Mouse (Mus musculus): ENCODE results near the gene Mdfi.
A peak's percentile ranks its signal among the peaks of the same experiment; 100 is the strongest.

The Mdfi gene

DNA sequence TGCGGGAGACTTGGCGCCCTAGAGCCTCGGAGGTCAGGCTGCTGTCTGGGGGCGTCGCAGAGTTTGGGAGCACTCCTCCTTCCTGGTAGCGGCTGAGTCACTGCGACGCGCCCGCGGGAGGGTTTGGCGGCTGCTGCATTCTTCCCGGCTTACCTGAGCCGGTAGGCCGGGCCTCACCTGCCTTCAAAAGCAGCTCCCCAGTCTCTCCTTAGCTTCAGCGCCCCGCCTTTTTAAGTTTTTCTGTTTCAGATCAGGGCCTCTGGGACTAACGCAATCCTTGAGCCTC lies at the start of gene Mdfi:
Mdfi (minus strand) TSS at position 210 of the 286 bp plus-strand sequence.
- DNase-seq (ENCODE audit: low spot score), result no peak

- DNase-seq (ENCODE audit: low spot score), result no peak
These were observed 48.6 kb upstream of the Mdfi start for GRCm38 (mm10) chr17:47883099-47883498.

DNA sequence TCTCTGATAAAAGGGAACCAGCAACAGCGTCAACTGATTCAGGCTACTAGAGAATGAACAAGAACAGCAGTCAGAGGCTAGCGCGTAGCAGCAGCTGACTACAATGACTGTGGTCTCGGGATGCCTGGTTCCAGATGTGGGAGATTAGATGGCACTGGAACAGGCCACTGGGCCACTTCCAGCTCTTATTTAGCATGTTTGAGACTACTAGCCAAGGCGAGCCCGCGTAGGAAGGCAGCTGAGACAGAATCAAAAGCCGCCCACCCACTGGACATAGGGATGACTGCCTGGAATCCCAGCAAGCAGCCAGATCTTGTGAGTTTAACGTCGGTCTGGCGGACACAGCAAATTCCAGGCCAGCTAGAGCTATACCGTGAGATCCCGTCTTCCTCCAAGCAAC lies 46.8 kb upstream of the Mdfi start:
- no peak for DNase-seq (ENCODE audit: low spot score)

GRCm38 (mm10) chr17:47879207-47879606 lies 44.7 kb upstream of the Mdfi start:
- DNase-seq (ENCODE audit: low spot score), result no peak

DNA sequence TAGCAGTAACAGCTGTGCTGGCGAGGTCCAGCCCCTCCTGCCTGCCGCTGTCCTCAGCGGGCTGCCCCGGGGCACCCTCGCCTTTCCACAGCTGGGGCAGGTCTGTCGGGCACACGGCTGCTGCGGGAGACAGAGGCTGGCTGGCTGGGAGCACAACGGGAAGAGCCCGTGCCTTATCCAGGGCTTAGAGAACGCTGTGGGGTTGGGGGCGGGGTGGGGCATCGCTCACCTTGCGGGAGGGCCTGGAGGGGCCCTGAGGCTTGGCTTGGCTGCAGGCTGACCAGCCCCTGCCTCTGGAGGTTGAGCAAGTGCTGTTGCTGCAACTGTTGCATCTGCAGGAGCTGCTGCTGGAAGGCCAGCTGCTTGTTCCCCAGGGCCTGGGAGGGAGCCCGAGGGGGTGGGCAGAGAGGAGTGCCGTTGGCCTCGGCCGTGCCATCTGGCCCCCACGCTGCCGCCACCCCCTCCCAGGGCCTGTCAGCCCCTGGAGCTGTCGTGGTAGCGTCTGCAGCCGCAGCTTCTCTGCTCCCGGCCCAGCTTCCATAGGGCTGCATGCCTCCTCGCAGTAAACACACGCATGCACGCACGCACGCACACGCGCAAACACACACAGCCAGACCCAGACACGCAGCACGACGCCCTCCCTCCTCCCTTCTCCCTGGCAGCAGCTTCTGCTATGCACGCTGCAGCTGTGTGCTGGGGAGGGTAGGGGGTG lies 44.0 kb upstream of the Mdfi start:
- DNase-seq (ENCODE audit: low spot score), result no peak

DNA sequence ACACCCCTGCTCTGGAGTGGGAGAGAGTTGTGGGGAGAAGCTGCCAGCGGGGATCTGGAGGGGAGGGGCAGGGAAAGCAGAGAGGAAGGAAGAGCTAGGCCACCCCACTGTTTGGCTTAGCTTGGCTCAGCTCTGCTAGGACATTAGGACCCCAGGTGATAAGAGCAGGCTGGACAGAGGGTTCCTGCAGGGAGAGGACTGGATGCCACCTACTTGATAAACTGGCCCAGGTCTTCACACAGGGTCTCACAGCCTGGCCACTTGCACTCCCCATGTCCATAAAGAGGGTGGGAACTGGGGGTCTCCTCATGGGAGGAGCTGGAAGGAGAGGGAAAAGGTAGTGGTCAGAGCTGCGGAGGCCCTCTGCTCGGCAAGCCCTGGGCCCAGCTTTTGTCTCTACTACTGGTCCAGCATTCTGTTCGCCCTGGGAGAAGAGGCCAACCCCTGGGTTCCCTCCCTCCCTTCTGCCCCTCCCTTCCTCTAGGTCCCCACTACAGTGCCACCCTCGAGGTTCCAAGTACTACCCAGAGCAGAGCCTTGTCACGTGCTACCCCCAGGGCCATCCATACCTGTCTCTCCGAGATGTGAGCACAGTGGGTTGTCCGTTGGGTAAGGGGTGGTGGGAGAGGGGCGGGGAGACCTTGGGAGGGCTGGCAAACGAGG lies 43.4 kb upstream of the Mdfi start:
- no peak for DNase-seq (ENCODE audit: low spot score)

DNA sequence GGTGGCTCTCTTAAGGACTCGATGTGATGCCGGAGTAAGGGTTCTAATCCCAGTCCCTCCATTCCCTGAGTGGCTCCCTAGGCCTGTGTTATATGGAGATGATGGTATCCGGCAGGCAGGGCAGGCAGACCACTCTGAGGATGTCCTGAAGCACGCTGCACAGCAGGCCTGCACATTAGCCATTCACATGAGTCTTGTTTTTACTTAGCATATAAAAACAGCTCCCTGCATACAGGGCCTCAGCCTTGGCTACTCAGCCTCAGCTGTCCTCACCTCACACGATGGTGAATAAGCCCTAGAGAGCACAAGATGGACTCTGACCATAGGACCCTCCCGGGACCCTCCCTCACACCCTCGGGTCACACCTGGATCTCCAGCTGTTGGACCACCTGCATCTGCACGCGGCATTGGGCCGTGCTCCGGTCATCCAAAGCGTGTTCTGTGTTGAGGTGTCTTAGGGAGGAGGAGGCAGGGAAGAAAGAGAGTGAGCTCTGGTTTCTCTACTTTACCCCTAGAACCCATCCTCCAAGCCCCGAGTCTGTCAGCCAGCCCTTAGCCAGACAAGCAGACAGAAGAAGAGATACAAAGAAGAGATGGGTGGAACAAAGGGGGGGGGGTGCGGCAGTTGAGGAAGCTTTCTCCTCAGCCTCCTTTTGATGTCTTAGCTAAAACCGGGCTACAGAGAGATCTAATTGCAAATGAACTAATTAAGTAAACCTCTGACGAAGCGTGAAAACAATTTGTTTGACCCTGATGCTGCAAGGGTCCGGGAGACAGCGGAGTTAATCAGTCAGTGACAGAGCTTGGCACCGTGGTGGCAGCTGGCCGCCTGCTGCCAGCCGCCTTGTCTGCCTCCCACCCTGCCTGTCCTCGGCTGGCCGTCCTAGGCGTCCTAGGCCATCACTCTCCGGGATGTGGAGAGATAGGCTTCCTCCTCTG lies 42.6 kb upstream of the Mdfi start:
- DNase-seq (ENCODE audit: low spot score), result no peak

DNA sequence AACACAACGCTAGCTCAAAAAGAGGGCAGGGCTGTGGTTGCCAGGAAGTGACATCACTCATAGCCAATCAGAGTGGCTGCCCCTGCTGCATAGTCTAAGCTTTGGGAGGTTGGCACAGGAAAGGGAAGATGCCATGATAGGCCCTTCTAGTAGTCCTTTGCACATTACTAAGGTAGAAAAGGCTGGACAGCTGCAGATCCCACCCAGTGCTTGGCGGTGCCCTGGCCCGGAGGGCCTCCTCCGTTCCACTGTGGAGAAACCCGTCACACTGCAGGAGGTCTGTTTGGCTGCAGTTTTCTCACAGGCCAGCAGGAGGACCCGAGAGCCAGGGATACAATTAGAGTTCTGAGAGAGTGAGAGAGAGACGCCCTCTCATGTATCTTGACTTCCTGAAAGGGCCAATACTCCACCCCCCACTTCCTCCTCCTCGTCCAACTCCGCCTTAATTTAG lies 38.9 kb upstream of the Mdfi start:
- peak; percentile 91 for DNase-seq (ENCODE audit: low spot score)

- no peak for DNase-seq (ENCODE audit: low spot score)
These were observed 38.0 kb upstream of the Mdfi start for GRCm38 (mm10) chr17:47872311-47873011.

DNA sequence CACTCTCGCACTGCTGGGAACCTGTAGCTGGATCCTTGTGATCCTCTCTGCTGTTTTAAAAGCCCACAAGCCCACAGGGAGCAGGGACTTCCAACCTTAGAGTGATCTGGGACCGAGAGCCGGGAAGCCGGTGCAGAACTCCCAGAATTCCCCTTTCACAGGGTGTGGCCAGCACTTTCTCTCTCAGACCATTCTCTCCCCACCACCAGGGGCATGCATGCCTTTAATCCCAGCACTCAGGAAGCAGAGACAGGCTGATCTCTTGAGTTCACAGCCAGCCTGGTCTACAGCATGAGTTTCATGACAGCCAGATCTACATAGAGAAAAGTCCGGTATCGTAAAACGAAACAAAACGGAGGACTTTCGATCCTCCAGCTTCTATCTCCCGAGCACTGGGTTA lies 35.4 kb upstream of the Mdfi start:
- DNase-seq (ENCODE audit: low spot score), result no peak

DNA sequence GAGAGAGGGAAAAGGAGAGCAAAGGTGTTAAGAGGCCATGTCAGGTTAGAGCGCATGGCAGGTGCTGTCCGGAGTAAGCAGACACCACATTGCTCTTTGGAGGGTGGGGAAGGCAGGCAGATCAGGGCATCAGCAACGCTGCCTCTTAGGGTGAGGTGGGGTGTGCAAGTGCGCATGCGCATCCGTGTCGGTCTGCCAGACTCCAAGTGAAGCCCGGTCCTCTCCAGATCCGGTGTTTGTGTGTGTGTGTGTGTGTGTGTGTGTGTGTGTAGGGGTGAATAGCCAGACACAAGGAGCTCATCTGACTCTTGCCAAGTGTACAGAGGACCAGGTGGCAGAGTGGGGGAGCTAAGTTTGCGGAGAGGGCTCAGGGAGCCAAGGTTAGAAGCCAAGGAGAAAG lies 31.5 kb upstream of the Mdfi start:
- DNase-seq (ENCODE audit: low spot score), result no peak

DNA sequence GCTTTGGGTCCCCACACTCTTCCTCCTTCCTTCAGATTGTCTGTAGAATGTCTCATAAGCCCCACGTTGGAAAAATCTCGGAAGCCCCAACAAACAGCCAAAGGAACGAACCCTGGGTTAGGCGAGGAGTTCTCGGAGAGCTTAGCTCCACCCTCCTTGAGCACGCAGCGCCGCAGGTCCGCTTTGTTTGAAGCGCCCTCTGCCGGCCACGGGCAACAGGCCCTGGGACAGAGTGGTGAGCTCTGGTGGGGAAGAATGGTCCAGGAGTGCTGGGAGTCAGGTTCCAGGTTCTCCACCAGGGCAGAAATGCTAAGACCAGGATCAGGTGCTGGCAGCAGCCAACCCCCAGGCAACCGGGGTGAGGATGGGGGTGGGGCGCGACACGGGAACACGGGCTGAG lies 30.0 kb upstream of the Mdfi start:
- peak; percentile 89 for DNase-seq (ENCODE audit: low spot score)

- peak; percentile 53 for DNase-seq (ENCODE audit: low spot score)
These were observed 28.9 kb upstream of the Mdfi start for GRCm38 (mm10) chr17:47863437-47863836.

GRCm38 (mm10) chr17:47863023-47863422 lies 28.5 kb upstream of the Mdfi start:
- no peak for DNase-seq (ENCODE audit: low spot score)

DNA sequence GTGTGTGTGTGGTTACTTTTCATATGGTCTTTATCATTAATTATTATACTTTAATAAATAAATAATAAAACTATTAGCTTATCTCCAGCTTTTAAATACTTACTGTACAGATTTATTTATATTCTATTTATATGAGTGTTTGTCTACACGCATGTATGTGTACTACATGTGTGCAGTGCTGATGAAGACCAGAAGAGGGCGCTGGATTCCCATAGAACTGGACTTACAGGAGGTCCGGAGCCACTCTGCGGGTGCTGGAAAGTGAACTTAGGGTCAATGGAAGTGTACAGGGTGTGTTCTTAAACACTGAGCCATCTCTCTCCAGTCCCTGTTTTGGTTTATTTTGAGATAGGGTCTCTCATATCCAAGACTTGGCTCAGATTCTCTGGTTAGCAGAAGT lies 21.1 kb upstream of the Mdfi start:
- no peak for DNase-seq (ENCODE audit: low spot score)

GRCm38 (mm10) chr17:47854908-47855307 lies 20.4 kb upstream of the Mdfi start:
- DNase-seq (ENCODE audit: low spot score), result no peak

DNA sequence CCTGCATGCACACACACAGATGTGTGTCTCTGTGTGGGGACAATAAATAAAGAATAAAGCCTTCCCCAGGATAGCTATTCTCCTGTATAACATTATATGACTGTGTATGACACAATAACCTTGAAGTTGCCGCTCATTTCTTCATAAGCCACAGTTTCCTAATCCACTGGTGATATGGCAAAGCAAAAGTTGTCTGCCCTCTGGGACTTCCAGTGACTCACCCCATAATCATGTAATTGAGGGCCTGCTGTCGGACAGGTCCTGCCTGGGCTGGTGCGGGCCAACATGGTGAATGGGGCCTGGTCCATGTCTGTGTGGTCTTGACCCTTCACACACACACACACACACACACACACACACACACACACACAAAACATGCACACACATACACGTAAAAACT lies 19.3 kb upstream of the Mdfi start:
- no peak for DNase-seq (ENCODE audit: low spot score)

DNA sequence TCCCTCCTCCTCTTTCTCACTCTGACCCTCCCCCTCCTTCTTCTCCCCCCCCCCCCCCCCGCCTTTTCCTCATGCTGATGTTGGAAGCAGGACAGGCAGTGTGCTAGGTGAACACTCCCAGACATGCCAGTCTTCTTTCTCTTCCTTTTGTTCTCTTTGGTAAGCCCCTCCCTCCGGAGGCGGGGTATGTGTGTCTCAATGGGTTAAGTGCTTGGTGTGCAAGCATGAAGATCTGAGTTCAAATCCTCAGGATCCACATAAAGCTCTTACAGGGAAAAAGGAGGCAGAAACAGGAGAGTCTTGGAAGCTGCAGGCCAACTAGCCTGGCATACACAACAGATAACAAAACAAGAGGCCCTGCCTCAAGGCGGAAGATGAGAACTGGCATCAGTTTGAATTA lies 18.8 kb upstream of the Mdfi start:
- no peak for DNase-seq (ENCODE audit: low spot score)

- peak; percentile 42 for DNase-seq (ENCODE audit: low spot score)
These were observed 17.4 kb upstream of the Mdfi start for GRCm38 (mm10) chr17:47851798-47852360.

DNA sequence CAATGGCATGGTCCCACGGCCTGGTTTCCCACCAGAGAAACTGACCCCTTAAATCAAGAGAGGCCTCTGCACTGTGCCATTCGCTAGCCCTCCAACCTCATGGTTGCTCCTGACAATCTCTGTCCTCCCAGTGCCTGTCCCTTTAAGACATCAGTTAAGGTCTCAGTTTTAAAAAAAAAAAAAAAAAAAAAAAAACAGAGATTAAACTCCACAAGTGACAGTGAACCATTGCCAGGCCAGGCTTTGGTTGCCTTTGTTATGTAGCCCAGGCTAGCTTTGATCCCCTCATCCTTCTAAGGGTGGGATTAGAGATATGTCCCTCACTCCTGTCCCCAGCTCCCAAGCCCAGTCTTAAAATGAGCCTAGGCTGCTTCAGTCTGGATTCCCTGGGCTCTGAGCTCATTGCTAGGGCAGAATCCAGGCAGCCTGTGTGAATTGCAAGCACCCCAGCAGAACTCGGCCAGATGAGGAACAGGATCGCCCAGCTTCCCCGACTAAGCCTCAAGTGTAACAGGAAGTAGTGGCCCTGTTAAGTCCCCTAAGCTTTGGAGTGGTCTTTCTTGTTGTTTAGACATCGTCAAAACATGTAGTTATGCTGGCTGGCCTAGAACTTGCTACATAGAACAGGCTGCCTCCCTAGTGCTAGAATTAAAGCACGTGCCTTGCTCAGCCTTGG lies 16.3 kb upstream of the Mdfi start:
- no peak for DNase-seq (ENCODE audit: low spot score)

- DNase-seq (ENCODE audit: low spot score), result no peak
These were observed 15.5 kb upstream of the Mdfi start for GRCm38 (mm10) chr17:47850035-47850434.

Data from embryo, embryonic 10.5 days (tissue).